Mouse (Mus musculus) stomach, postnatal 0 days (tissue): ENCODE measurements around the gene Dohh.

ENCODE experiments used
- CTCF ChIP-seq: IDR thresholded peaks from 2 replicates; pipeline ENCODE4 v1.5.1; 2016; ENCODE audit warnings: antibody characterized with exemption, low read depth, mild to moderate bottlenecking, moderate library complexity
- EP300 ChIP-seq: optimal IDR thresholded peaks from 2 replicates; pipeline ENCODE3; 2016; ENCODE audit warnings: antibody characterized with exemption

GRCm38 (mm10) chr10:81336558-81336957 lies 47.7 kb upstream of the Dohh start:
- TF ChIP-seq CTCF: no peak
- no peak for TF ChIP-seq EP300
